In genomic region chr11:62034564-62034963, GRCm38 (mm10) we compare ENCODE assay signal across 31 mouse cellular contexts.
"Had no signal": no experiment of that assay in that cellular context is flagged by ENCODE, and none has a peak within 500 bp of the region (broad histone marks: within the 10 kb centered on the region; RNA-seq: fewer than 3 reads in every experiment).

No protein-coding gene starts in this region.

- ATAC-seq: liver, embryonic 12.5 days; liver, postnatal 0 days; lung, postnatal 0 days; midbrain, embryonic 13.5 days; midbrain, embryonic 15.5 days; midbrain, embryonic 16.5 days had no signal

- H3K27me3 ChIP-seq: limb, embryonic 12.5 days; limb, embryonic 13.5 days; limb, embryonic 15.5 days; liver, embryonic 12.5 days; liver, embryonic 13.5 days; liver, embryonic 15.5 days; lung, embryonic 15.5 days; megakaryocyte, embryonic 14.5 days; midbrain, embryonic 12.5 days; midbrain, embryonic 13.5 days; midbrain, embryonic 15.5 days; neural tube, embryonic 12.5 days; neural tube, embryonic 13.5 days had no signal

- H3K4me3 ChIP-seq: limb, embryonic 10.5 days; limb, embryonic 12.5 days; limb, embryonic 13.5 days; limb, embryonic 15.5 days; liver, embryonic 12.5 days; liver, embryonic 13.5 days; liver, embryonic 15.5 days; lung, embryonic 15.5 days; megakaryocyte, embryonic 14.5 days; midbrain, embryonic 10.5 days; midbrain, embryonic 12.5 days; midbrain, embryonic 13.5 days; midbrain, embryonic 15.5 days; neural tube, embryonic 12.5 days; neural tube, embryonic 13.5 days had no signal

- H3K9me3 ChIP-seq: limb, embryonic 10.5 days; limb, embryonic 12.5 days; limb, embryonic 13.5 days; limb, embryonic 15.5 days; liver, embryonic 12.5 days; liver, embryonic 13.5 days; liver, embryonic 15.5 days; lung, embryonic 15.5 days; midbrain, embryonic 10.5 days; midbrain, embryonic 12.5 days; midbrain, embryonic 13.5 days; midbrain, embryonic 15.5 days; neural tube, embryonic 12.5 days; neural tube, embryonic 13.5 days had no signal

- DNase-seq: left cerebral cortex, postnatal 4 days; liver; liver, embryonic 13.5 days; liver, postnatal 0 days; lung, adult 18-20 months; lung, adult 2 months; lung, embryonic 14.5 days; lung, postnatal 10 days; lung, postnatal 14 days; lung, postnatal 36 days; lung, postnatal 4 days; midbrain, embryonic 14.5 days had no signal

- H3K27ac ChIP-seq: limb, embryonic 10.5 days; limb, embryonic 12.5 days; limb, embryonic 13.5 days; limb, embryonic 15.5 days; liver, embryonic 12.5 days; liver, embryonic 13.5 days; liver, embryonic 14.5 days; liver, embryonic 15.5 days; lung, embryonic 15.5 days; macrophage; midbrain, embryonic 10.5 days; midbrain, embryonic 12.5 days; midbrain, embryonic 13.5 days; midbrain, embryonic 15.5 days; neural tube, embryonic 12.5 days; neural tube, embryonic 13.5 days had no signal

- H3K4me1 ChIP-seq: limb, embryonic 10.5 days; limb, embryonic 12.5 days; limb, embryonic 13.5 days; liver, embryonic 12.5 days; liver, embryonic 13.5 days; liver, embryonic 15.5 days; lung, embryonic 15.5 days; midbrain, embryonic 12.5 days; midbrain, embryonic 15.5 days; neural tube, embryonic 13.5 days had no signal

- H3K36me3 ChIP-seq: limb, embryonic 10.5 days; limb, embryonic 12.5 days; limb, embryonic 13.5 days; limb, embryonic 15.5 days; lung, embryonic 15.5 days; midbrain, embryonic 10.5 days; midbrain, embryonic 12.5 days; midbrain, embryonic 13.5 days; midbrain, embryonic 15.5 days; neural tube, embryonic 12.5 days; neural tube, embryonic 13.5 days had no signal

- H3K4me2 ChIP-seq: limb, embryonic 12.5 days; limb, embryonic 13.5 days; limb, embryonic 15.5 days; liver, embryonic 11.5 days; liver, embryonic 12.5 days; liver, embryonic 13.5 days; liver, embryonic 15.5 days; lung, embryonic 14.5 days; lung, embryonic 15.5 days; midbrain, embryonic 12.5 days; midbrain, embryonic 13.5 days; midbrain, embryonic 15.5 days; neural tube, embryonic 12.5 days; neural tube, embryonic 13.5 days had no signal

- H3K9ac ChIP-seq: limb, embryonic 12.5 days; limb, embryonic 13.5 days; limb, embryonic 15.5 days; liver, embryonic 12.5 days; liver, embryonic 13.5 days; liver, embryonic 14.5 days; liver, embryonic 15.5 days; liver, postnatal 0 days; lung, embryonic 14.5 days; lung, embryonic 15.5 days; midbrain, embryonic 12.5 days; midbrain, embryonic 13.5 days; midbrain, embryonic 15.5 days; neural tube, embryonic 12.5 days; neural tube, embryonic 13.5 days had no signal
